Comparison of ENCODE assay signal across 7 mouse cellular contexts in the genomic region with DNA sequence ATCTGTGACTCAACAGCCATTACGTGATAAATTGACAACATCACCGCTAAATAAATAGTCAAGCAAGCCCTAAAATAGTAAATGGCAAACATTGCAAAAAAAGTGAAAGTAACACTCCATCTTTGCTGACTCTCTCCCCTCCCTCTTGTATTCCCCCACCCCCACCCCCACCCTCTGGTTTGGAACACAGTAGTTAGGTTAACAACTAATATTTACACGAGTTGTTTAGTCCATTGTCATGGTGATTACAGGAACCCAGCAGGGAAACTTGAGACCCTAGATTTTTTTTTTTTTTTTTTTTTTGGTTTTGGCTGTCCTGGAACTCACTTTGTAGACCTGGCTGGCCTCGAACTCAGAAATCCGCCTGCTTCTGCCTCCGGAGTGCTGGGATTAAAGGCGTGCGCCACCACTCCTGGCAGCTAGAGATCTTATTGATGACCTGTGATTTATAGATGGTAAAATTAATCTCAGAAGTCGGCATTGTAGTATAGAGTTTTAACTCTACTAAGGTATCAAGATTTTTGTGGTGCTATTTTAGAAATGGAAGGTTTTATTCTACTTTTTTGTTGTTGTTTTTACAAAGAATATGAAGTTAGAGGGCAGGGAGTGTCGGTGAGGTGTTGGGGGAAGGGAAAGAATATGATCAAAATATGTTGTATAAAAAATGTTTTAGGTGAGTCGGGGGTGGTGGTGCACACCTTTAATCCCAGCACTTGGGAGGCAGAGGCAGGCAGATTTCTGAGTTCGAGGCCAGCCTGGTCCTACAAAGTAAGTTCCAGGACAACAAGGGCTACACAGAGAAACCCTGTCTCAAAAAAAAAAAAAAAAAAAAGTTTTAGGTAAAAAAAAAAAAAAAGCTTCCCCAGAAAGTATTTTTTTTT. TPM values are rescaled to one million over a fixed set of nuclear protein-coding genes. Genes with fewer than 3 reads are reported as not detected.
A peak's percentile ranks its signal among the peaks of the same experiment; 100 is the strongest.
DNase-seq lines count a peak whose midpoint lies in the region; ATAC-seq and TF ChIP-seq lines count a peak whose summit lies in the region.

No protein-coding gene starts in this region.

- ATAC-seq in forebrain, embryonic 14.5 days, result peak; percentile 13; the same call in 1 of the 2 replicates
- ATAC-seq in limb, embryonic 12.5 days (ENCODE audit: insufficient number of reproducible peaks, insufficient read depth, low FRiP score, low TSS enrichment, low read depth), result 0 out of 2 replicates have a peak, but pooled peaks have one; percentile 10
- peak; percentile 38 for ATAC-seq in neural tube, embryonic 12.5 days (ENCODE audit: low FRiP score, low read depth)
- no peak for ATAC-seq in megakaryocyte progenitor cell, adult 5-6 weeks (replicated peaks; ENCODE audit: poor library complexity)

- 63% methylated on average over 12 of the region's 12 CpGs for WGBS in forebrain, embryonic 14.5 days
- WGBS in limb, embryonic 12.5 days, result 61% methylated on average over 12 of the region's 12 CpGs
- 61% methylated on average over 12 of the region's 12 CpGs for WGBS in neural tube, embryonic 12.5 days

- H3K9ac ChIP-seq in ES-Bruce4 (ENCODE audit: low read depth, poor library complexity, severe bottlenecking), result peak overlapping the region; percentile 83
- H3K9ac ChIP-seq in forebrain, embryonic 14.5 days (ENCODE audit: low read length), result peak overlapping the region; percentile 97
- H3K9ac ChIP-seq in limb, embryonic 12.5 days (replicated peaks), result peak overlapping the region; percentile 92; the same call in 1 of the 2 replicates
- H3K9ac ChIP-seq in neural tube, embryonic 12.5 days, result peak overlapping the region; percentile 93

- no peak for TF ChIP-seq CTCF in ES-Bruce4 (IDR thresholded peaks at IDR 0.05; ENCODE audit: low read depth, low read length)

- H3K4me1 ChIP-seq in ES-Bruce4 (ENCODE audit: control insufficient read depth, insufficient read depth, low read length), result no peaks in the 10 kb centered on the region
- no peaks in the 10 kb centered on the region for H3K4me1 ChIP-seq in forebrain, embryonic 14.5 days (ENCODE audit: control insufficient read depth, insufficient read depth, low read length)
- H3K4me1 ChIP-seq in limb, embryonic 12.5 days (replicated peaks), result no peaks in the 10 kb centered on the region
- H3K4me1 ChIP-seq in neural tube, embryonic 12.5 days, result no peaks in the 10 kb centered on the region

- H3K27me3 ChIP-seq in ES-Bruce4 (ENCODE audit: control insufficient read depth, insufficient read depth, low read length, poor library complexity, severe bottlenecking), result no peaks in the 10 kb centered on the region
- no peaks in the 10 kb centered on the region for H3K27me3 ChIP-seq in forebrain, embryonic 14.5 days (replicated peaks; ENCODE audit: control insufficient read depth, insufficient read depth, low read length)
- H3K27me3 ChIP-seq in limb, embryonic 12.5 days, result no peaks in the 10 kb centered on the region
- H3K27me3 ChIP-seq in neural tube, embryonic 12.5 days (replicated peaks), result no peaks in the 10 kb centered on the region

- no peaks in the 10 kb centered on the region for H3K9me3 ChIP-seq in ES-Bruce4 (replicated peaks; ENCODE audit: control insufficient read depth, insufficient read depth, low read length, poor library complexity, severe bottlenecking)
- no peaks in the 10 kb centered on the region for H3K9me3 ChIP-seq in forebrain, embryonic 14.5 days (replicated peaks; ENCODE audit: control insufficient read depth, low read length)
- no peaks in the 10 kb centered on the region for H3K9me3 ChIP-seq in limb, embryonic 12.5 days
- H3K9me3 ChIP-seq in neural tube, embryonic 12.5 days, result no peaks in the 10 kb centered on the region

- H3K4me3 ChIP-seq in ES-Bruce4 (ENCODE audit: low read depth, low read length), result peak overlapping the region; percentile 51
- H3K4me3 ChIP-seq in forebrain, embryonic 14.5 days (ENCODE audit: low read depth, low read length), result peak overlapping the region; percentile 62
- H3K4me3 ChIP-seq in limb, embryonic 12.5 days (replicated peaks), result peak overlapping the region; percentile 66
- peak overlapping the region; percentile 66 for H3K4me3 ChIP-seq in neural tube, embryonic 12.5 days

- TF ChIP-seq EP300 in ES-Bruce4 (IDR thresholded peaks at IDR 0.05; ENCODE audit: insufficient read depth, low read depth, low read length), result no peak

- DNase-seq in CD4-positive helper T cell, adult 2 months (ENCODE audit: low read depth, low spot score), result peak; percentile 18
- DNase-seq in forebrain, embryonic 14.5 days (ENCODE audit: low spot score), result no peak
- no peak for DNase-seq in retina, postnatal 1 day

- peak overlapping the region; percentile 63 for H3K4me2 ChIP-seq in forebrain, embryonic 14.5 days (ENCODE audit: low read length)
- H3K4me2 ChIP-seq in limb, embryonic 12.5 days, result peak overlapping the region; percentile 62
- H3K4me2 ChIP-seq in neural tube, embryonic 12.5 days (replicated peaks), result peak overlapping the region; percentile 67

- H3K27ac ChIP-seq in ES-Bruce4 (ENCODE audit: insufficient read depth, low read length), result no peak overlapping the region
- H3K27ac ChIP-seq in forebrain, embryonic 14.5 days (ENCODE audit: low read depth, low read length), result peak overlapping the region; percentile 100
- H3K27ac ChIP-seq in limb, embryonic 12.5 days, result peak overlapping the region; percentile 100
- H3K27ac ChIP-seq in neural tube, embryonic 12.5 days, result peak overlapping the region; percentile 100

- no peak for TF ChIP-seq POLR2A in ES-Bruce4 (IDR thresholded peaks at IDR 0.05; ENCODE audit: insufficient read depth, low read length)

- H3K36me3 ChIP-seq in ES-Bruce4 (ENCODE audit: control insufficient read depth, insufficient read depth, low read length, poor library complexity, severe bottlenecking), result no peaks in the 10 kb centered on the region
- no peaks in the 10 kb centered on the region for H3K36me3 ChIP-seq in forebrain, embryonic 14.5 days (ENCODE audit: control insufficient read depth, insufficient read depth, low read length)
- H3K36me3 ChIP-seq in limb, embryonic 12.5 days, result no peaks in the 10 kb centered on the region
- no peaks in the 10 kb centered on the region for H3K36me3 ChIP-seq in neural tube, embryonic 12.5 days

RNA-seq across cellular contexts. Expression of a gene that starts 1.1 kb away (rescaled TPM):
- polyA plus RNA-seq in ES-Bruce4 (2011; ENCODE audit: insufficient read depth, insufficient read length, low read depth, missing spikeins), result 5.6 and 9.0 TPM in 2 replicates
- 5.9 and 7.6 TPM in 2 replicates for polyA plus RNA-seq in forebrain, embryonic 14.5 days (2014; fragmentation: Nextera tagmentation; extraction: Ambion mirVana)
- 4.7 and 7.1 TPM in 2 replicates for polyA plus RNA-seq in limb, embryonic 12.5 days (2016; fragmentation: Nextera tagmentation; extraction: Ambion mirVana)
- 7.4 and 8.3 TPM in 2 replicates for polyA plus RNA-seq in neural tube, embryonic 12.5 days (2016; fragmentation: Nextera tagmentation; extraction: Ambion mirVana)
- total RNA-seq in megakaryocyte progenitor cell, adult 5-6 weeks (2015), result 3.8 and 4.2 TPM in 2 replicates
- 1.7 and 3.2 TPM in 2 replicates for total RNA-seq in megakaryocyte progenitor cell, adult 5-6 weeks (2017)
